In genomic region chr11:35417911-35418552, GRCm38 (mm10) we compare ENCODE assay signal across 23 mouse cellular contexts.
DNase-seq lines count a peak whose midpoint lies in the region; ATAC-seq and TF ChIP-seq lines count a peak whose summit lies in the region.
"Had no signal": no experiment of that assay in that cellular context is flagged by ENCODE, and none has a peak within 500 bp of the region (broad histone marks: within the 10 kb centered on the region; RNA-seq: fewer than 3 reads in every experiment).

No protein-coding gene starts in this region.

- ATAC-seq in stomach, postnatal 0 days (ENCODE audit: low FRiP score, low TSS enrichment) = no peak
- ATAC-seq in liver, embryonic 12.5 days = no peak
- ATAC-seq: forebrain, embryonic 16.5 days; intestine, embryonic 16.5 days had no signal

- no peak for TF ChIP-seq CTCF in layer of hippocampus, adult 2 months (conservative IDR thresholded peaks at IDR 0.05)
- no peak for TF ChIP-seq CTCF in stomach, postnatal 0 days (IDR thresholded peaks at IDR 0.05; ENCODE audit: low read depth)

- H3K27me3 ChIP-seq in stomach, postnatal 0 days (ENCODE audit: control insufficient read depth, insufficient read depth, low read length) = no peaks in the 10 kb centered on the region
- H3K27me3 ChIP-seq in liver, embryonic 12.5 days (replicated peaks) = no peaks in the 10 kb centered on the region
- H3K27me3 ChIP-seq: hindbrain, embryonic 12.5 days had no signal

- H3K9ac ChIP-seq in stomach, postnatal 0 days (ENCODE audit: low read length) = no peak overlapping the region
- no peak overlapping the region for H3K9ac ChIP-seq in liver, embryonic 12.5 days
- H3K9ac ChIP-seq: hindbrain, embryonic 12.5 days had no signal

- H3K9me3 ChIP-seq in stomach, postnatal 0 days (ENCODE audit: control insufficient read depth, low read length) = no peaks in the 10 kb centered on the region
- no peaks in the 10 kb centered on the region for H3K9me3 ChIP-seq in liver, embryonic 12.5 days (replicated peaks)
- H3K9me3 ChIP-seq: hindbrain, embryonic 12.5 days; midbrain, embryonic 10.5 days had no signal

- no peak overlapping the region for H3K4me2 ChIP-seq in stomach, postnatal 0 days (replicated peaks; ENCODE audit: low read depth)
- no peak overlapping the region for H3K4me2 ChIP-seq in liver, embryonic 12.5 days
- H3K4me2 ChIP-seq: hindbrain, embryonic 12.5 days had no signal

- WGBS in stomach, postnatal 0 days = 30% methylated on average over 13 of the region's 13 CpGs
- WGBS in liver, embryonic 12.5 days (ENCODE audit: insufficient replicate concordance) = 60% methylated on average over 13 of the region's 13 CpGs

- TF ChIP-seq EP300 in stomach, postnatal 0 days (optimal IDR thresholded peaks at IDR 0.05) = no peak

- peaks cover 12% of the 10 kb centered on the region; the same call in 1 of the 2 replicates for H3K4me1 ChIP-seq in stomach, postnatal 0 days (replicated peaks; ENCODE audit: control insufficient read depth, insufficient read depth)
- peaks cover 8% of the 10 kb centered on the region for H3K4me1 ChIP-seq in liver, embryonic 12.5 days

- H3K36me3 ChIP-seq in stomach, postnatal 0 days (ENCODE audit: control insufficient read depth, insufficient read depth, low read length) = no peaks in the 10 kb centered on the region
- no peaks in the 10 kb centered on the region for H3K36me3 ChIP-seq in liver, embryonic 12.5 days
- H3K36me3 ChIP-seq: hindbrain, embryonic 12.5 days; midbrain, embryonic 10.5 days had no signal

- no peak overlapping the region for H3K4me3 ChIP-seq in layer of hippocampus, adult 2 months
- no peak overlapping the region for H3K4me3 ChIP-seq in stomach, postnatal 0 days (ENCODE audit: low read depth, low read length)
- no peak overlapping the region for H3K4me3 ChIP-seq in liver, embryonic 12.5 days
- H3K4me3 ChIP-seq: hindbrain, embryonic 12.5 days; midbrain, embryonic 10.5 days had no signal

- DNase-seq in layer of hippocampus, adult 2 months (ENCODE audit: low spot score in 2 of 2) = no peak
- no peak for DNase-seq in layer of hippocampus, adult 18-20 months (ENCODE audit: low spot score in 2 of 2)
- peak; percentile 54 for DNase-seq in embryo, embryonic 11 days
- DNase-seq in forelimb bud, embryonic 11.5 days (ENCODE audit: low read depth, low spot score) = peak; percentile 53
- DNase-seq in stomach, postnatal 0 days (ENCODE audit: low spot score) = no peak
- DNase-seq in adrenal gland, postnatal 25 days = no peak
- no peak for DNase-seq in right cerebral cortex, postnatal 36 days (ENCODE audit: low spot score in 2 of 2)
- DNase-seq: adrenal gland, adult 2 months; B cell, adult 2 months; cerebellum, adult 11 months; cerebellum, postnatal 14 days; heart, adult 18-20 months; kidney, postnatal 14 days; layer of hippocampus, adult 9-11 months; liver; lung, adult 2 months; lung, postnatal 36 days; thymus, postnatal 25 days had no signal

- peak overlapping the region; percentile 74; the same call in 1 of the 2 replicates for H3K27ac ChIP-seq in layer of hippocampus, adult 2 months
- peak overlapping the region; percentile 65 for H3K27ac ChIP-seq in stomach, postnatal 0 days (replicated peaks)
- no peak overlapping the region for H3K27ac ChIP-seq in liver, embryonic 12.5 days
- H3K27ac ChIP-seq: hindbrain, embryonic 12.5 days; midbrain, embryonic 10.5 days had no signal

Comparison
In these comparisons a context has a peak if more than half of its experiments do, and no peak if none do; other contexts are left out.
1. DNase-seq: peak in embryo, embryonic 11 days (single experiment) and forelimb bud, embryonic 11.5 days (single experiment); none in layer of hippocampus, adult 2 months (0 of 2), layer of hippocampus, adult 18-20 months (0 of 2), stomach, postnatal 0 days (single experiment), adrenal gland, postnatal 25 days (single experiment) and right cerebral cortex, postnatal 36 days (0 of 2).